Mouse (Mus musculus) limb, embryonic 13.5 days (tissue): ENCODE results near the gene Pet100. TPM values are rescaled to one million over a fixed set of nuclear protein-coding genes. Genes with fewer than 3 reads are reported as not detected.

ENCODE experiments used
- ATAC-seq: fragments of 200-750 bp; cut with Nextera tagmentation; 2 replicates; pipeline ENCODE4 v1.8.0; 2017; ENCODE audit warnings: low read depth, moderate number of reproducible peaks, moderate TSS enrichment; ENCODE audit not compliant: low FRiP score
- H3K27ac ChIP-seq: fragments of 300-500 bp; sonication (generic); 2 replicates; pipeline ENCODE4 v1.5.1; 2015; ENCODE audit warnings: inconsistent platforms, mild to moderate bottlenecking, moderate library complexity
- H3K27me3 ChIP-seq: fragments of 300-500 bp; sonication (generic); 2 replicates; pipeline ENCODE4 v1.6.1; 2015; ENCODE audit warnings: mild to moderate bottlenecking, inconsistent platforms
- H3K36me3 ChIP-seq: fragments of 300-500 bp; sonication (generic); 2 replicates; pipeline ENCODE4 v1.6.1; 2015; ENCODE audit warnings: inconsistent platforms, mild to moderate bottlenecking, moderate library complexity
- H3K4me1 ChIP-seq: fragments of 300-500 bp; sonication (generic); 2 replicates; pipeline ENCODE4 v1.6.1; 2015; ENCODE audit warnings: inconsistent platforms
- H3K4me2 ChIP-seq: fragments of 300-500 bp; sonication (generic); replicated peaks from 2 replicates; pipeline ENCODE4 v1.6.1; 2015; ENCODE audit warnings: inconsistent platforms, mild to moderate bottlenecking, moderate library complexity
- H3K4me3 ChIP-seq: fragments of 300-500 bp; sonication (generic); 2 replicates; pipeline ENCODE4 v1.5.1; 2015; ENCODE audit warnings: moderate library complexity, mild to moderate bottlenecking, inconsistent platforms
- H3K9ac ChIP-seq: fragments of 300-500 bp; sonication (generic); 2 replicates; pipeline ENCODE4 v1.6.1; 2015; ENCODE audit warnings: mild to moderate bottlenecking, inconsistent platforms
- H3K9me3 ChIP-seq: fragments of 300-500 bp; sonication (generic); 2 replicates; pipeline ENCODE4 v1.6.1; 2016; ENCODE audit warnings: inconsistent platforms
- WGBS: fragments of 180-500 bp; shearing (Covaris S2); methylation state at CpG from one replicate; pipeline ENCODE4 v1.1.7; 2015; 5-methylcytosine and 5-hydroxymethylcytosine counted together
- polyA plus RNA-seq: library from polyadenylated mRNA; unstranded; fragments of >200 nt; fragmentation: Nextera tagmentation; extraction: Ambion mirVana; gene quantifications from 2 replicates; pipeline ENCODE4 v1.2.1, GENCODE M21; 2015

Pet100 gene
- polyA plus RNA-seq, 1 experiment from 2014 or later, result 97.7 TPM

- Histone ChIP-seq H3K27ac (no peak overlapping the region), H3K4me3 (no peak overlapping the region)
- 87% methylated on average over 2 of the region's 2 CpGs for WGBS
Measured at GRCm38 (mm10) chr8:3594466-3594865, 26.9 kb upstream of the Pet100 start.

GRCm38 (mm10) chr8:3598054-3598453 lies 23.3 kb upstream of the Pet100 start:
- Histone ChIP-seq H3K4me1 (no peaks in the 10 kb centered on the region), H3K4me3 (no peak overlapping the region), H3K4me2 (no peak overlapping the region), H3K9me3 (no peaks in the 10 kb centered on the region), H3K36me3 (peaks cover 30% of the 10 kb centered on the region), H3K9ac (no peak overlapping the region), H3K27me3 (no peaks in the 10 kb centered on the region), H3K27ac (no peak overlapping the region)
- ATAC-seq, result 0 out of 2 replicates have a peak, but pooled peaks have one; percentile 9
- 73% methylated on average over 3 of the region's 3 CpGs for WGBS

More at GRCm38 (mm10) chr8:3594466-3594865, 26.9 kb upstream of the Pet100 start:
- H3K4me2 ChIP-seq, result no peak overlapping the region
- peaks cover 5% of the 10 kb centered on the region; the same call in 1 of the 2 replicates for H3K36me3 ChIP-seq
- H3K9ac ChIP-seq, result no peak overlapping the region
- H3K9me3 ChIP-seq, result no peaks in the 10 kb centered on the region
- H3K27me3 ChIP-seq, result no peaks in the 10 kb centered on the region
- no peaks in the 10 kb centered on the region for H3K4me1 ChIP-seq
- ATAC-seq, result no peak

DNA sequence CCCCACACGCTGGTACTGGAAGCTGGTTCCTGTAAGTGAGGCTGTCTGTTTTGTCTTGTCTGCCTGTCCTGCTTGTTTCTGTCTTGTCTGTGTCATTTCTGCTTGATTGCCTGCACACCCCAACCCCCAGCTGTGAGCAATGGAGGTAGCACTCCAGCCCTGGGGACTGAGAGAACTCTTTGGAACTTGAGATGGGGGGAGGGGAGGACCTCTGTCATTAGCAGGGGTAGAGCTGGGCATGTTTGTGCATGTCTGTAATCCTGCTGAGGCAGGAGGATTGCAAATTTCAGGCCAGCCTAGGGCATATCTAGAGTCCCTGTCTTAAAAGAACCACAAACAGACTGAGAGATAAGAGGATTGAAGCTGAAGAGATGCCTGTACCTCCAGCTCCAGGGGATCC lies 22.1 kb upstream of the Pet100 start:
- Histone ChIP-seq H3K27ac (no peak overlapping the region), H3K4me1 (no peaks in the 10 kb centered on the region), H3K4me2 (no peak overlapping the region), H3K9me3 (no peaks in the 10 kb centered on the region), H3K9ac (no peak overlapping the region), H3K36me3 (peaks cover 42% of the 10 kb centered on the region), H3K27me3 (no peaks in the 10 kb centered on the region), H3K4me3 (no peak overlapping the region)
- no peak for ATAC-seq
- 65% methylated on average over 1 of the region's 1 CpGs for WGBS

- Histone ChIP-seq H3K27ac (no peak overlapping the region), H3K4me1 (no peaks in the 10 kb centered on the region), H3K36me3 (peaks cover 51% of the 10 kb centered on the region), H3K9me3 (no peaks in the 10 kb centered on the region), H3K27me3 (no peaks in the 10 kb centered on the region), H3K4me3 (no peak overlapping the region), H3K9ac (no peak overlapping the region), H3K4me2 (no peak overlapping the region)
- WGBS, result 87% methylated on average over 6 of the region's 6 CpGs
- no peak for ATAC-seq
Measured at GRCm38 (mm10) chr8:3600401-3600800, 20.9 kb upstream of the Pet100 start.

- Histone ChIP-seq H3K4me3 (no peak overlapping the region), H3K27ac (no peak overlapping the region), H3K9ac (no peak overlapping the region), H3K27me3 (no peaks in the 10 kb centered on the region), H3K4me1 (no peaks in the 10 kb centered on the region), H3K9me3 (no peaks in the 10 kb centered on the region), H3K4me2 (no peak overlapping the region), H3K36me3 (peaks cover 65% of the 10 kb centered on the region)
- WGBS, result 74% methylated on average over 13 of the region's 13 CpGs
- ATAC-seq, result no peak
Measured at GRCm38 (mm10) chr8:3603439-3603838, 17.9 kb upstream of the Pet100 start.

GRCm38 (mm10) chr8:3606593-3606992 lies 14.8 kb upstream of the Pet100 start:
- Histone ChIP-seq H3K4me3 (no peak overlapping the region), H3K4me1 (no peaks in the 10 kb centered on the region), H3K4me2 (no peak overlapping the region), H3K36me3 (peaks cover 83% of the 10 kb centered on the region), H3K27ac (no peak overlapping the region), H3K27me3 (no peaks in the 10 kb centered on the region), H3K9me3 (no peaks in the 10 kb centered on the region), H3K9ac (no peak overlapping the region)
- no peak for ATAC-seq
- 85% methylated on average over 16 of the region's 16 CpGs for WGBS

GRCm38 (mm10) chr8:3607822-3608221 lies 13.5 kb upstream of the Pet100 start:
- 91% methylated on average over 7 of the region's 7 CpGs for WGBS
- no peaks in the 10 kb centered on the region for H3K4me1 ChIP-seq
- no peak overlapping the region for H3K4me2 ChIP-seq
- H3K9me3 ChIP-seq, result no peaks in the 10 kb centered on the region
- no peaks in the 10 kb centered on the region for H3K27me3 ChIP-seq
- no peak overlapping the region for H3K27ac ChIP-seq
- ATAC-seq, result no peak
- H3K4me3 ChIP-seq, result no peak overlapping the region
- H3K9ac ChIP-seq, result no peak overlapping the region
- peaks cover 85% of the 10 kb centered on the region for H3K36me3 ChIP-seq

GRCm38 (mm10) chr8:3609046-3609815 lies 12.1 kb upstream of the Pet100 start:
- no peaks in the 10 kb centered on the region for H3K9me3 ChIP-seq
- H3K36me3 ChIP-seq, result peaks cover 86% of the 10 kb centered on the region
- no peaks in the 10 kb centered on the region for H3K4me1 ChIP-seq
- H3K4me3 ChIP-seq, result no peak overlapping the region
- H3K27ac ChIP-seq, result 0 out of 2 replicates have a peak overlapping the region, but pooled peaks have one; percentile 15
- ATAC-seq, result no peak
- no peak overlapping the region for H3K4me2 ChIP-seq
- no peak overlapping the region for H3K9ac ChIP-seq
- 86% methylated on average over 12 of the region's 12 CpGs for WGBS
- H3K27me3 ChIP-seq, result no peaks in the 10 kb centered on the region

GRCm38 (mm10) chr8:3609816-3610150 lies 11.6 kb upstream of the Pet100 start:
- WGBS, result 87% methylated on average over 6 of the region's 6 CpGs
- no peak for ATAC-seq

DNA sequence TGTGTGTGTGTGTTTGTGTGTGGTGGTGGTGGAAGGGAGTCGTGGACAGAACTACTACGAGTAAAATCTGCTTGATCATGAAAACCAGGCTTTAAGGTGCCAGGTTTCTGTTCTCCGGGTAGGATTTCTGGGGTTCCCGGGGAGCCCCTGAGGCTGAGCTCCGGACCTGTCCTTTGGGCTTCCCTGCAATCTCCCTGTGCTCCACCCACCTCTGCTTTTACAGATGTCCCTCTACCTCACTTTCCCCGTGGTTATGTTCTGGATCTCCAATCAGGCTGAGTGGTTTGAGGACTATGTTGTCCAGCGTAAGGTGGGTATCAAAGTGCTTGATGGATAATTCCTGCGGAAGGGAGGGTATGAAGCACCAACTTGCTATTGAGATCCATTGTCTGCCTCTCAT lies 771 bp downstream of the Pet100 start:
- Histone ChIP-seq H3K36me3 (peaks cover 24% of the 10 kb centered on the region), H3K4me3 (peak overlapping the region; percentile 92), H3K9me3 (no peaks in the 10 kb centered on the region), H3K27ac (no peak overlapping the region), H3K9ac (peak overlapping the region; percentile 78), H3K4me1 (peaks cover 18% of the 10 kb centered on the region), H3K4me2 (peak overlapping the region; percentile 79), H3K27me3 (no peaks in the 10 kb centered on the region)
- ATAC-seq, result no peak
- 69% methylated on average over 8 of the region's 8 CpGs for WGBS

More at GRCm38 (mm10) chr8:3609816-3610150, 11.6 kb upstream of the Pet100 start:
- H3K9me3 ChIP-seq, result no peaks in the 10 kb centered on the region
- no peaks in the 10 kb centered on the region for H3K4me1 ChIP-seq
- H3K36me3 ChIP-seq, result peaks cover 86% of the 10 kb centered on the region
- no peak overlapping the region for H3K4me2 ChIP-seq
- no peaks in the 10 kb centered on the region for H3K27me3 ChIP-seq
- no peak overlapping the region for H3K27ac ChIP-seq
- H3K9ac ChIP-seq, result no peak overlapping the region
- H3K4me3 ChIP-seq, result no peak overlapping the region

GRCm38 (mm10) chr8:3625445-3625844 lies 4.1 kb downstream of the Pet100 start, which contains the start of gene Pcp2:
Pcp2 (minus strand) TSS chr8:3625545.
- Histone ChIP-seq H3K9ac (no peak within 1 kb of the TSS), H3K4me2 (no peak within 1 kb of the TSS), H3K9me3 (no peaks in the 10 kb centered on the region), H3K4me1 (peaks cover 7% of the 10 kb centered on the region), H3K27ac (no peak within 1 kb of the TSS), H3K27me3 (peaks cover 18% of the 10 kb centered on the region), H3K36me3 (peaks cover 4% of the 10 kb centered on the region), H3K4me3 (no peak within 1 kb of the TSS)
- 69% methylated on average over 1 of the region's 1 CpGs for WGBS
- ATAC-seq, result no peak

- ATAC-seq, result no peak
- peaks cover 29% of the 10 kb centered on the region for H3K27me3 ChIP-seq
- no peaks in the 10 kb centered on the region for H3K9me3 ChIP-seq
- no peak overlapping the region for H3K27ac ChIP-seq
- no peak overlapping the region for H3K9ac ChIP-seq
- no peak overlapping the region for H3K4me3 ChIP-seq
- H3K4me2 ChIP-seq, result no peak overlapping the region
- peaks cover 4% of the 10 kb centered on the region for H3K36me3 ChIP-seq
- peaks cover 16% of the 10 kb centered on the region for H3K4me1 ChIP-seq
- 63% methylated on average over 5 of the region's 5 CpGs for WGBS
Measured at GRCm38 (mm10) chr8:3626971-3627370, 5.6 kb downstream of the Pet100 start.

- WGBS, result 21% methylated on average over 5 of the region's 5 CpGs
- Histone ChIP-seq H3K27ac (no peak overlapping the region), H3K9ac (no peak overlapping the region), H3K36me3 (peaks cover 4% of the 10 kb centered on the region), H3K9me3 (no peaks in the 10 kb centered on the region), H3K4me1 (peaks cover 12% of the 10 kb centered on the region; the same call in 1 of the 2 replicates), H3K4me3 (no peak overlapping the region), H3K4me2 (no peak overlapping the region), H3K27me3 (peaks cover 29% of the 10 kb centered on the region)
- ATAC-seq, result no peak
Measured at GRCm38 (mm10) chr8:3628014-3628413, 6.7 kb downstream of the Pet100 start.
